Mouse (Mus musculus): ENCODE results near the gene Rnf166. TPM values are rescaled to one million over a fixed set of nuclear protein-coding genes. Genes with fewer than 3 reads are reported as not detected.
A peak's percentile ranks its signal among the peaks of the same experiment; 100 is the strongest.

Rnf166 gene
- 10 to 100 TPM; 36.9 to 41.6 TPM for total RNA-seq (2021)
- polyA plus RNA-seq (2012; rRNA removed) = 91.3 and 99.4 TPM in 2 replicates
- long read RNA-seq, transcript Rnf166-201 (6 exons, 1,783 nt) = major isoform, 40 of 60 reads
- long read RNA-seq, partial matches to known transcripts = 16 of 60 reads
- long read RNA-seq, other reads (novel, unspliced or antisense) = 4 of 60 reads

DNA sequence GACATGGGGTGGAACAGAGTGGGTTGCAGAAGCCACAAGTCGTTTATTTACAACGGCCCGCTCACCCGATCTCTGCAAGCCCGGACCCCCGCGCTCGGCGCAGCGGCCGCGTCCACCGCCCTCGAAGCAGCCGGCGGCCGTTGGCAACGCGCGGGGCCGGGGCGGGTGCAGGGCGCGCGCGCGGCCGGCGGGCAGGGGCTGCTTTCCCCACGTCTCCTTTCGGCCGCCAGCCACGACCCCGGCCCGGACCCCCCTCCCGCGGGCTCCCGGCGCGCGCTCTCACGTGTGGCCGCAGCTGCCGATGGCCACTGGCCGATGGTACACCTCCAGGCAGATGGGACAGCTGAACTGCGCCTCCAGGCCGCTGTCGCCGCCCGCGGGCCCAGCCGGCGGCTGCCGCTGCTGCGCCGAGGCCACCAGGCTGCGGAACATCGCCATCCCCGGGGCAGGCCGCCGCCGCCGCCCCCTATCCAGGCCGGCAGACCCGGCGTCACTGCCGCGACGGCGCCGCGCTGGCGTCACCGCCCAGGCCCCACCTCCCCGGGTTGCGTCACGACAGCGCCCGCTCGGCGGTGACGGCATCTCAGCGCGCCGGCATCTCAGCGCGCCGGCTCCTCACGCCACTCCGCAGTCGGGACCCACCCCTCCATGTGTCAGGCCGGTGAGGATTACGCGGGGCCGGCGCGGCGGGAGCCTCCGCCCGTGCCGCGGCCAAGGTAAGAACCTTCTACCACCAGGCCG is at the start of gene Rnf166, which contains the start of gene Ctu2:
TSS of gene Rnf166 (minus strand) at position 485 of the 741 bp plus-strand sequence.
TSS of gene Ctu2 (plus strand) at position 564 of the 741 bp plus-strand sequence.
- Histone ChIP-seq H3K79me2 (replicated peaks; ENCODE audit: control insufficient read depth, insufficient read depth, low read length) (no peaks in the 10 kb centered on the region; the same call in 1 of the 2 replicates), H3K9ac (ENCODE audit: low read depth, low read length) (peak within 1 kb of the TSS; percentile 90), H3K4me3 (peak within 1 kb of the TSS; percentile 97), H3K27ac (peak within 1 kb of the TSS; percentile 92), H3K27me3 (ENCODE audit: control insufficient read depth, insufficient read depth, low read length) (no peaks in the 10 kb centered on the region), H3K4me1 (ENCODE audit: control insufficient read depth, insufficient read depth, low read length) (peaks cover 7% of the 10 kb centered on the region), H3K36me3 (ENCODE audit: control insufficient read depth, insufficient read depth, low read length) (no peaks in the 10 kb centered on the region)
- whole genome bisulfite sequencing = under 1% methylated on average over 103 of the region's 103 CpGs
- intact Hi-C loops (cut with DNase I) = loop anchor here (2.0 to 10.0 kb wide), 3 partner anchors 27 to 739 kb away; partner anchors contain the start of genes Chmp1a, Spata33 and Zc3h18
- peak; percentile 94 to 98 for DNase-seq
- TF ChIP-seq EP300 (IDR thresholded peaks at IDR 0.05; ENCODE audit: insufficient read depth, low read depth, low read length) (peak; percentile 50; the same call in 1 of the 2 replicates), CTCF (IDR thresholded peaks at IDR 0.05) (peak; percentile 16; the same call in 1 of the 2 replicates), POLR2A (IDR thresholded peaks at IDR 0.05; ENCODE audit: insufficient read depth, low read depth, low read length) (peak; percentile 55; the same call in 1 of the 2 replicates)

DNA sequence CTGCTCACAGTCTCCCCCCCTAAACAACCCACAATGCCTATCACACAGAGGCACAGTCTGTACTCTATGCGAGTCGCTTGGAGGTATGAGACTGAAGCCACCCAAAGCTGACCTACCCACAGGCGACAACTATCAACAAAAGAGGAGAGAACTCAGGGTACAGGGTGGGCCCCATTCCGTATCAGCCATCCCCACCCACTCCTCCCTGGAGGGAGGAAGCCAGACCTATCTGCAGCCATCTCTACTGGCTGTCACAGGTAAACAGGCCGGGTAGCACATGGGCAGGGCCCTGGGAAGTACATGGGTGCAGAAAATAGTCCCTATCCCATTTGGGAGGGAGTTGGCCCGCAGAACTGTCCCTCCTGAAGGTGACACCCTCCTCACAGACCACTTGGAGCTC is 49.1 kb upstream of the Rnf166 start:
- 58% methylated on average over 6 of the region's 6 CpGs for WGBS
- TF ChIP-seq CTCF (IDR thresholded peaks at IDR 0.05) = no peak
- no peak for TF ChIP-seq POLR2A (IDR thresholded peaks at IDR 0.05; ENCODE audit: insufficient read depth, low read depth, low read length)
- no peak for TF ChIP-seq EP300 (IDR thresholded peaks at IDR 0.05; ENCODE audit: insufficient read depth, low read depth, low read length)
- H3K9ac ChIP-seq (ENCODE audit: low read depth, low read length) = no peak overlapping the region
- no peak for DNase-seq
- H3K27me3 ChIP-seq (ENCODE audit: control insufficient read depth, insufficient read depth, low read length) = no peaks in the 10 kb centered on the region
- peaks cover 42% of the 10 kb centered on the region for H3K4me1 ChIP-seq (ENCODE audit: control insufficient read depth, insufficient read depth, low read length)
- intact Hi-C loops (cut with DNase I) = no loop called here
- H3K27ac ChIP-seq = peak overlapping the region; percentile 91
- H3K4me3 ChIP-seq = no peak overlapping the region
- H3K79me2 ChIP-seq (replicated peaks; ENCODE audit: control insufficient read depth, insufficient read depth, low read length) = 0 out of 2 replicates have a peak, but pooled peaks cover 2% of the 10 kb centered on the region
- no peaks in the 10 kb centered on the region for H3K36me3 ChIP-seq (ENCODE audit: control insufficient read depth, insufficient read depth, low read length)

DNA sequence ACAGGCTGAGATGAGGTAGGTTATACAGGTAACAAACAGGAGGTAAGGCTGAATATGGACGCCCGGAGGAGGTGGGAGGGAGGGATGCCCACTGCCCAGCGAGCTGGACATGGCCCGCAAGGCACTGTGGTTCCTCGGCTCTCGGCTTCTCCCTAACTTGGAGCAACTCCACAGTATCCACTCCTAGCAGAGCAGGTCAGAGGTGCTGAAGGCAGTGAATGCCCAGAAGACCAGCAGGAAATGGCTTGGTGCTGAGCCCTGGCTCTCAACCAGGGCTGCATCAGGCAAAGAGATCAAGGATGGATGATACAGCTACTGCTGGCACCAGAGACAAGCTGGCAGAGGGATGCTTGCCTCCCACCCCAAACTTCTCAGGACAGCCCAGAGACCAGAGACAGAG is 48.6 kb upstream of the Rnf166 start:
- 55% methylated on average over 6 of the region's 6 CpGs for WGBS
- Histone ChIP-seq H3K27ac (peak overlapping the region; percentile 91), H3K4me3 (no peak overlapping the region)

DNA sequence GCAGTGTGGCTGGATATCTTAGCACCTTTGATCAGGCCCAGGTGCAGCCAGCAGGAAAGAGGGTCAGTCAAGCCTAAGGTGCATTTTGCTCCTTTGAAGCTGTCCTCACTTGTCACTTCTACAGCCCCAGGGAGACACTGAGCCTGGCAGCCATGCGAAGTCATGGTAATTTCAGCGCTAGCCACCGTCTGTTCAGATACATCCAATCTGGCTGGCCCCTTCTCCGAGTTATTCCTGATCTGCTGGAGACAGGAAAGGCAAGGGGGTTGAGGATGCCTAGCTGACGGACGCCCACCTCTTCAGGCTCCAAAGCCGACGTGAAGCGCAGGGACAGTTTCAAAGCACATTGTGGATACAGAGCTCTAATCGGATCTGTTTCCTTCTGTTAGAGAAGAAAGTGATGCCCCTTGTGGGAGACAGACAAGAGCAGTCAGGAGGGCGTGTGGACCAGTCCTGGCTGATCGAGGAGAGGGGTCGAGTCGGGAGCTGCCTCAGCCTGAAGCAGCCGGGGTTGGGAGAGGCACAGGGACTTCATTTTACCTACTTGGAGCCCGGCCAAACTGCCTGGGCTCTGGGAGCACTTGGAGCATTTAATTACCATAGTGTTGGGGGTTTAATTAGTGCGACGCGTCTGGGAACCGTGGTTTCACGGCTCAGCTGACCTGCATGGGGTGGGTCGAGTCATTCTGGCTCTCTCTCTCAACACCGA is 47.9 kb upstream of the Rnf166 start:
- 23% methylated on average over 23 of the region's 23 CpGs for WGBS
- H3K4me3 ChIP-seq = peak overlapping the region; percentile 25
- intact Hi-C loops (cut with DNase I) = loop anchor here (1.0 kb wide), 1 partner anchor 23 kb away; no protein-coding TSS in a partner anchor

More for the DNA sequence above, 48.6 kb upstream of the Rnf166 start:
- H3K9ac ChIP-seq (ENCODE audit: low read depth, low read length) = peak overlapping the region; percentile 18; the same call in 1 of the 2 replicates
- 0 out of 2 replicates have a peak, but pooled peaks cover 2% of the 10 kb centered on the region for H3K79me2 ChIP-seq (replicated peaks; ENCODE audit: control insufficient read depth, insufficient read depth, low read length)
- intact Hi-C loops (cut with DNase I) = no loop called here
- H3K4me1 ChIP-seq (ENCODE audit: control insufficient read depth, insufficient read depth, low read length) = peaks cover 46% of the 10 kb centered on the region
- no peak for DNase-seq
- no peaks in the 10 kb centered on the region for H3K27me3 ChIP-seq (ENCODE audit: control insufficient read depth, insufficient read depth, low read length)
- no peaks in the 10 kb centered on the region for H3K36me3 ChIP-seq (ENCODE audit: control insufficient read depth, insufficient read depth, low read length)
- no peak for TF ChIP-seq POLR2A (IDR thresholded peaks at IDR 0.05; ENCODE audit: insufficient read depth, low read depth, low read length)
- no peak for TF ChIP-seq CTCF (IDR thresholded peaks at IDR 0.05)
- TF ChIP-seq EP300 (IDR thresholded peaks at IDR 0.05; ENCODE audit: insufficient read depth, low read depth, low read length) = no peak

DNA sequence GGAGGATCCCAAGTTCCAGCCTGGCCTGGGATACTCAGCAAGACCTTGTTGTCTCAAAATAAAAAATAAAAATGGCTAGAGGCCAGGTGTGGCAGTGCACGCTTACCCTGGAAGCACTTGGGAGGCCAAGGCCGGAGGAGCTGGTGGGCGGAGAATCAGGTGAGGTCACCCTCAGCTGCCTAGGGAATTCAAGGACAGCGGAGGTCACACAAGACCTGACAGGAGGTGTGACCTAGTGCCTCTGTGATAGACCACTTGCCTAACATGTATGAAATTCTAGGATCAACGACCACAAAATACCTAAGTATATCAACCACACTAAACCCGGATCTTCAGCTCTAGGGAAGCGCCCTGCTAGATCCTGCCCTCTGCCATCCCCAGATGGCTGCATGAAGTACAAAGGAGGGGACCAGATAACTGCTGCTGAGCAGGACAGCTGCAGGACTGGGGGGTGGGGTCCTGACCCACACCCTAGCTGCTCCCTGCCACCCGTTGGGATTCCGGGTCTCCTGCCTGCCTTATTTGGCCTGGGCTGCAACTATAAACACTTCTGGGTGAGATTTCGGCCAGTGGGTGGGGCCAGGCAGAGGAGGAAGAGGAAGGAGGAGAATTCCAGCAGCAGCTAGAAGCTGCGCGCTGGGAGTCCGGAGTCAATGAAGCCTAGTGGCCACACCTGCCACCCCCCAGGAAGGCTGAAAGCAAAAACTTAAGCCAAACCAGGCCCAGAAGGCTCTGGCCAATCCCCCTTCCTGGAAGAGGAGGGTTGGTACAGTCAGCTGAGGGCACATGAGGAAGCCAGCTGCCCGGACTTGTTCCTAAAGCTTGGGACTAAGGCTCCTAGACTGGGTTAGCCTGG is 47.2 kb upstream of the Rnf166 start:
- peaks cover 58% of the 10 kb centered on the region for H3K4me1 ChIP-seq (ENCODE audit: control insufficient read depth, insufficient read depth, low read length)

More for the DNA sequence above, 47.9 kb upstream of the Rnf166 start:
- no peaks in the 10 kb centered on the region for H3K27me3 ChIP-seq (ENCODE audit: control insufficient read depth, insufficient read depth, low read length)
- TF ChIP-seq POLR2A (IDR thresholded peaks at IDR 0.05; ENCODE audit: insufficient read depth, low read depth, low read length) (no peak), EP300 (IDR thresholded peaks at IDR 0.05; ENCODE audit: insufficient read depth, low read depth, low read length) (no peak), CTCF (IDR thresholded peaks at IDR 0.05) (no peak)
- H3K4me1 ChIP-seq (ENCODE audit: control insufficient read depth, insufficient read depth, low read length) = peaks cover 51% of the 10 kb centered on the region
- no peaks in the 10 kb centered on the region for H3K36me3 ChIP-seq (ENCODE audit: control insufficient read depth, insufficient read depth, low read length)
- no peaks in the 10 kb centered on the region for H3K79me2 ChIP-seq (replicated peaks; ENCODE audit: control insufficient read depth, insufficient read depth, low read length)
- peak overlapping the region; percentile 91 for H3K27ac ChIP-seq
- H3K9ac ChIP-seq (ENCODE audit: low read depth, low read length) = peak overlapping the region; percentile 35
- DNase-seq = peak in 1 of 2 experiments; percentile 49

More for the DNA sequence above, 47.2 kb upstream of the Rnf166 start:
- peak overlapping the region; percentile 25; the same call in 1 of the 2 replicates for H3K4me3 ChIP-seq
- H3K27ac ChIP-seq = peak overlapping the region; percentile 91
- H3K9ac ChIP-seq (ENCODE audit: low read depth, low read length) = peak overlapping the region; percentile 35
- intact Hi-C loops (cut with DNase I) = loop anchor here (1.0 kb wide), 1 partner anchor 24 kb away; no protein-coding TSS in a partner anchor
- H3K36me3 ChIP-seq (ENCODE audit: control insufficient read depth, insufficient read depth, low read length) = no peaks in the 10 kb centered on the region
- H3K79me2 ChIP-seq (replicated peaks; ENCODE audit: control insufficient read depth, insufficient read depth, low read length) = no peaks in the 10 kb centered on the region
- DNase-seq = peak; percentile 81 to 87
- TF ChIP-seq POLR2A (IDR thresholded peaks at IDR 0.05; ENCODE audit: insufficient read depth, low read depth, low read length) (peak; percentile 62), CTCF (IDR thresholded peaks at IDR 0.05) (peak; percentile 13; the same call in 1 of the 2 replicates), EP300 (IDR thresholded peaks at IDR 0.05; ENCODE audit: insufficient read depth, low read depth, low read length) (peak; percentile 71)
- WGBS = 34% methylated on average over 14 of the region's 14 CpGs
- no peaks in the 10 kb centered on the region for H3K27me3 ChIP-seq (ENCODE audit: control insufficient read depth, insufficient read depth, low read length)
